Mouse (Mus musculus) olfactory bulb, adult 2 months (tissue): ENCODE results near the gene Slc28a3.

Experiments
- CTCF ChIP-seq: fragments of 200-500 bp; IDR thresholded peaks from 2 replicates; pipeline ENCODE4 v1.5.1; 2012; ENCODE audit warnings: low read depth, mild to moderate bottlenecking, low read length, moderate library complexity; ENCODE audit not compliant: insufficient read depth
- POLR2A ChIP-seq: fragments of 200-500 bp; IDR thresholded peaks from 2 replicates; pipeline ENCODE4 v1.6.1; 2012; ENCODE audit warnings: mild to moderate bottlenecking, low read depth, low read length, moderate library complexity; ENCODE audit not compliant: insufficient read depth

DNA sequence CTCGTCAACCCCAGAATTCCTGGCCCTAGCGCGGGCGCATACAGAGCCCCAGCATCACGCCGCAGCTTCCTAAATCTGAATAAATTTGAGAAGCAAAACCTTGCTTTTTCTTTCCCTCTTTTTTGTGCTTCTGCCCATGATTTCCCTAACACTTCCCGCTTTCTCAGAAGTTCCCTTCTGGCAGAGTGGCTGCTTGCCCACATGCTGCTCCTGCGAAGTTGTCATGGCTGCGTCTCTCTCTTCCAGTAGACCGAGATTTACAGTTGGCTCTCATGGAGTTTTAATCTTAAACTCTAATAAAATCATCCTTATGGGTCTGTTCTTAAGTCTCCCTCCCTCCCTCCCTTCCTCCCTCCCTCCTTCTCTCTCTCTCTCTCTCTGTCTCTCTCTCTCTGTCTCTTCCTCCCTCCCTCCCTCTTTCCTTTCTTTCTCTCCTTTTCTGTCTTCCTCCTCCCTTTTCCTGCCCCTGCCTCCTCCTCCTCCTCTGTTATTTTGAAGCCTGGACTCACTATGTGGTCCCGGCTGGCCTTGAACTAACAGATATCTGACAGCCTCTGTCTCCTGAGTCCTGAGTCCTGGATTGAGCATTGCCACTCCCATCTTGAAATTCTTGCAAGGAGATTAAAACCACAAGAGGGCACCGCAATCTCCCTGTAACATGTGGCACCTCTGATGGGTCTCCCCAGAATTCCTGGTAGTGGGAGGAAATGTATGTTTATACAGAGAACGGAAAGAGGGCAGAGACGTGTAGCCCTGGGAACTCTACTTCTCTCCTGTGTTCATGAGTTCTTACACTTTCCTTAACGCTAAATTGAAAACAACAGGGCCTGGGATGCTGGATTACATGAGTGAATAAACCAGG, 21.8 kb downstream of the Slc28a3 start:
- no peak for TF ChIP-seq CTCF
- TF ChIP-seq POLR2A: no peak
